Mouse (Mus musculus): ENCODE results near the gene Entpd8.

The Entpd8 gene

GRCm38 (mm10) chr2:25095109-25095850 lies 15.2 kb downstream of the Entpd8 start, which contains the start of gene Noxa1:
Gene Noxa1, minus strand, starts transcription at chr2:25095149.
- no peak for DNase-seq (ENCODE audit: low read depth, low spot score)

GRCm38 (mm10) chr2:25098005-25098615 lies 18.0 kb downstream of the Entpd8 start:
- DNase-seq (ENCODE audit: low read depth, low spot score): no peak

- no peak for DNase-seq (ENCODE audit: low read depth, low spot score)
Observed at GRCm38 (mm10) chr2:25098956-25099355, 18.9 kb downstream of the Entpd8 start.

- no peak for DNase-seq (ENCODE audit: low read depth, low spot score)
Observed at GRCm38 (mm10) chr2:25099703-25100102, 19.6 kb downstream of the Entpd8 start.

GRCm38 (mm10) chr2:25104122-25104521 lies 24.0 kb downstream of the Entpd8 start:
- no peak for DNase-seq (ENCODE audit: low read depth, low spot score)

GRCm38 (mm10) chr2:25106045-25106444 lies 25.9 kb downstream of the Entpd8 start:
- DNase-seq (ENCODE audit: low read depth, low spot score): no peak

GRCm38 (mm10) chr2:25109487-25109886 lies 29.4 kb downstream of the Entpd8 start:
- no peak for DNase-seq (ENCODE audit: low read depth, low spot score)

- no peak for DNase-seq (ENCODE audit: low read depth, low spot score)
Observed at GRCm38 (mm10) chr2:25110505-25111183, 30.5 kb downstream of the Entpd8 start.

GRCm38 (mm10) chr2:25111184-25111791 lies 31.2 kb downstream of the Entpd8 start:
- DNase-seq (ENCODE audit: low read depth, low spot score): no peak

GRCm38 (mm10) chr2:25114308-25114707 lies 34.2 kb downstream of the Entpd8 start:
- no peak for DNase-seq (ENCODE audit: low read depth, low spot score)

GRCm38 (mm10) chr2:25115442-25115841 lies 35.3 kb downstream of the Entpd8 start:
- no peak for DNase-seq (ENCODE audit: low read depth, low spot score)

- DNase-seq (ENCODE audit: low read depth, low spot score): no peak
Observed at GRCm38 (mm10) chr2:25120963-25121362, 40.9 kb downstream of the Entpd8 start.

GRCm38 (mm10) chr2:25122666-25123065 lies 42.6 kb downstream of the Entpd8 start:
- DNase-seq (ENCODE audit: low read depth, low spot score): no peak

GRCm38 (mm10) chr2:25123527-25123926 lies 43.4 kb downstream of the Entpd8 start:
- DNase-seq (ENCODE audit: low read depth, low spot score): no peak

- no peak for DNase-seq (ENCODE audit: low read depth, low spot score)
Observed at GRCm38 (mm10) chr2:25124411-25124810, 44.3 kb downstream of the Entpd8 start.

GRCm38 (mm10) chr2:25125146-25125545 lies 45.0 kb downstream of the Entpd8 start:
- DNase-seq (ENCODE audit: low read depth, low spot score): no peak

GRCm38 (mm10) chr2:25126011-25127010 lies 46.2 kb downstream of the Entpd8 start:
- no peak for DNase-seq (ENCODE audit: low read depth, low spot score)

- DNase-seq (ENCODE audit: low read depth, low spot score): no peak
Observed at GRCm38 (mm10) chr2:25127206-25127605, 47.1 kb downstream of the Entpd8 start.

- no peak for DNase-seq (ENCODE audit: low read depth, low spot score)
Observed at GRCm38 (mm10) chr2:25128072-25128471, 48.0 kb downstream of the Entpd8 start.

- no peak for DNase-seq (ENCODE audit: low read depth, low spot score)
Observed at GRCm38 (mm10) chr2:25131601-25132000, 51.5 kb downstream of the Entpd8 start.

All from telencephalon, adult 2 months (tissue).